Mouse (Mus musculus) G1E (cell line): ENCODE data around the gene Rhobtb1.

Experiments
- CTCF ChIP-seq: IDR thresholded peaks from 2 replicates; pipeline ENCODE4 v1.5.1; 2012; ENCODE audit warnings: low read depth, low read length, inconsistent platforms, mixed read lengths
- GATA1 ChIP-seq: IDR thresholded peaks from 2 replicates; pipeline ENCODE4 v1.6.1; 2012; ENCODE audit warnings: borderline replicate concordance, low read length, inconsistent platforms, mixed read lengths
- POLR2AphosphoS5 ChIP-seq: IDR thresholded peaks from 2 replicates; pipeline ENCODE4 v1.6.1; 2012; ENCODE audit warnings: low read depth, low read length, inconsistent platforms; ENCODE audit not compliant: insufficient replicate concordance

DNA sequence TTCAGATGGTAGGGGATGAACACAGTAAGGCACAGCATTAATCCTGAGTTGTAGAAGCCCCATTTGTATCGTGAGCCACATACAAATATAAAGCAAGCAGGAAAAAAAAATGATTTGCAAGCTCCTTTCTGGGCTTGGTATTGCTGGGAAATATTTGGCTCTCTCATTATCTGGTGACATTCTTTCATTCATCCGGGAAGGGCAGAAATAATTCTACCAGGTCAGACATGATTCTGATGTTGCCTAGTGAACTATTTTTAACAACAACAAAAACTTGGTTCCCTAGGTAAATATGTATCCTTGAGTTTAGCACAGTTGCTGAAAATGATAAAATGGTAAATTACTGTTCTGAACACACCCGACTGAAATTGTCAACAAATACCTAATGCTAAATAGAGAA is 21.2 kb downstream of the Rhobtb1 start:
- TF ChIP-seq POLR2AphosphoS5 (no peak), CTCF (no peak), GATA1 (no peak)
